Mouse (Mus musculus): Measurements from ENCODE around the gene Avpi1. TPM values are rescaled to one million over a fixed set of nuclear protein-coding genes. Genes with fewer than 3 reads are reported as not detected.
A peak's percentile ranks its signal among the peaks of the same experiment; 100 is the strongest.

The Avpi1 gene
- total and polyA plus RNA-seq, 2 experiments = 38.2 to 49.0 TPM

DNA sequence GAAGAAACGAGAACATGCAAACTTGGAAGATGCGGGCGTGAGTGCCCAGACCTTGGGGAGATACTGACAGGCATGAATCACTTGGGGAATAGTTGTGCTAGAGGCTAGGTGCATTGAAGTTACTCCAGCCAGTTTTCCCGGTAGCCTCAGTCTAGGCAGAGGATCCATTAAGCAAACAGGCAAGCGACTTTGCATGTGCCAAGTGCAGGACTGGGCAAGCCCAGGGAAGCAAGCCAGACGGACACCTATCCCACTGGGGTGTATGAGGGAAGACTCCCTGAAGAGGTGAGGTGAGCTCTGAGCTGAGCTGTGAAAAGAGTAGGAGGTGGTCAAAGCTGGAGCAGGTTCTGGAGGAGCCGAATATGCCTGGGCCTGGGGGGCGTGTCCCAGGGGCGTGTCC, 38.6 kb upstream of the Avpi1 start:
- WGBS = 60% methylated on average over 9 of the region's 9 CpGs
- TF ChIP-seq POLR2A (IDR thresholded peaks at IDR 0.05; ENCODE audit: extremely low read depth, insufficient read depth, low read length) (no peak), CTCF (IDR thresholded peaks at IDR 0.05; ENCODE audit: low read depth, low read length) (no peak)
- H3K4me1 ChIP-seq (ENCODE audit: control insufficient read depth, insufficient read depth, low read length) = peaks cover 7% of the 10 kb centered on the region

DNA sequence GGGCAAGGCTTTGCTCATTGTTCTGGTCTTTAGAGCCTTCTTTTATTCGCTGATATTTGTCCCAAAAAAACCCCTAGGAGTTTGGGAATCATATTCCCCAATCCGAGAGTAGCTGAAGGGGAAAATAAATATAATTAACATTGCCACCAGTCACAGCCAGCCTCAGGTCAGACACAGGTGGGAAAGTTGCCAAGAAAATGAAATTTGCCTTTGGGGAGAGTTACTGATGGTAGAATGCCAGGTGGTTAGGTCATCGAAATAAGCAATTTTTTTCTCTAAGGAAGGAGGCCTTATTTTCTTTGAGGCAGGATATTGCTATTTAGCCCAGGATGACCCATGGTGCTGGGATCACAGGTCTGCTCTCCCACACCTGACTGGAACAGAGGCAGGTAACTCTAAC, 37.9 kb upstream of the Avpi1 start:
- DNase-seq (ENCODE audit: extremely low read depth, low read depth, low spot score) = peak; percentile 33
- Histone ChIP-seq H3K27ac (replicated peaks; ENCODE audit: insufficient read depth, low read depth, low read length) (no peak overlapping the region), H3K36me3 (ENCODE audit: control insufficient read depth, insufficient read depth, low read length) (no peaks in the 10 kb centered on the region), H3K27me3 (ENCODE audit: control insufficient read depth, insufficient read depth, low read length) (no peaks in the 10 kb centered on the region), H3K4me1 (ENCODE audit: control insufficient read depth, insufficient read depth, low read length) (peaks cover 7% of the 10 kb centered on the region), H3K79me2 (ENCODE audit: control insufficient read depth, insufficient read depth, low read length) (peaks cover 13% of the 10 kb centered on the region), H3K9ac (ENCODE audit: low read depth, low read length) (no peak overlapping the region), H3K4me3 (ENCODE audit: insufficient read depth, low read depth, low read length) (no peak overlapping the region)
- TF ChIP-seq CTCF (IDR thresholded peaks at IDR 0.05; ENCODE audit: low read depth, low read length) = no peak
- TF ChIP-seq POLR2A (IDR thresholded peaks at IDR 0.05; ENCODE audit: extremely low read depth, insufficient read depth, low read length) = no peak
- 29% methylated on average over 3 of the region's 3 CpGs for WGBS

More for the DNA sequence above, 38.6 kb upstream of the Avpi1 start:
- peaks cover 13% of the 10 kb centered on the region for H3K79me2 ChIP-seq (ENCODE audit: control insufficient read depth, insufficient read depth, low read length)
- H3K27me3 ChIP-seq (ENCODE audit: control insufficient read depth, insufficient read depth, low read length) = no peaks in the 10 kb centered on the region
- H3K4me3 ChIP-seq (ENCODE audit: insufficient read depth, low read depth, low read length) = no peak overlapping the region
- no peak overlapping the region for H3K9ac ChIP-seq (ENCODE audit: low read depth, low read length)
- no peak for DNase-seq (ENCODE audit: extremely low read depth, low read depth, low spot score)
- H3K27ac ChIP-seq (replicated peaks; ENCODE audit: insufficient read depth, low read depth, low read length) = no peak overlapping the region
- H3K36me3 ChIP-seq (ENCODE audit: control insufficient read depth, insufficient read depth, low read length) = no peaks in the 10 kb centered on the region

- H3K4me3 ChIP-seq (ENCODE audit: insufficient read depth, low read depth, low read length) = no peak overlapping the region
- H3K27me3 ChIP-seq (ENCODE audit: control insufficient read depth, insufficient read depth, low read length) = no peaks in the 10 kb centered on the region
- no peaks in the 10 kb centered on the region for H3K36me3 ChIP-seq (ENCODE audit: control insufficient read depth, insufficient read depth, low read length)
- peak; percentile 59 for DNase-seq (ENCODE audit: extremely low read depth, low read depth, low spot score)
- H3K9ac ChIP-seq (ENCODE audit: low read depth, low read length) = no peak overlapping the region
- WGBS = 4% methylated on average over 12 of the region's 12 CpGs
- peaks cover under 1% of the 10 kb centered on the region for H3K4me1 ChIP-seq (ENCODE audit: control insufficient read depth, insufficient read depth, low read length)
- TF ChIP-seq CTCF (IDR thresholded peaks at IDR 0.05; ENCODE audit: low read depth, low read length) (peak; percentile 92), POLR2A (IDR thresholded peaks at IDR 0.05; ENCODE audit: extremely low read depth, insufficient read depth, low read length) (no peak)
- H3K79me2 ChIP-seq (ENCODE audit: control insufficient read depth, insufficient read depth, low read length) = peaks cover 7% of the 10 kb centered on the region
- no peak overlapping the region for H3K27ac ChIP-seq (replicated peaks; ENCODE audit: insufficient read depth, low read depth, low read length)
These were observed 37.3 kb upstream of the Avpi1 start for GRCm38 (mm10) chr19:42166130-42166529.

- no peak overlapping the region for H3K4me3 ChIP-seq (ENCODE audit: insufficient read depth, low read depth, low read length)
- 65% methylated on average over 7 of the region's 7 CpGs for WGBS
- H3K27ac ChIP-seq (replicated peaks; ENCODE audit: insufficient read depth, low read depth, low read length) = no peak overlapping the region
- DNase-seq (ENCODE audit: extremely low read depth, low read depth, low spot score) = no peak
- no peak for TF ChIP-seq POLR2A (IDR thresholded peaks at IDR 0.05; ENCODE audit: extremely low read depth, insufficient read depth, low read length)
- TF ChIP-seq CTCF (IDR thresholded peaks at IDR 0.05; ENCODE audit: low read depth, low read length) = no peak
- no peaks in the 10 kb centered on the region for H3K36me3 ChIP-seq (ENCODE audit: control insufficient read depth, insufficient read depth, low read length)
- no peak overlapping the region for H3K9ac ChIP-seq (ENCODE audit: low read depth, low read length)
- H3K79me2 ChIP-seq (ENCODE audit: control insufficient read depth, insufficient read depth, low read length) = no peaks in the 10 kb centered on the region
- H3K27me3 ChIP-seq (ENCODE audit: control insufficient read depth, insufficient read depth, low read length) = no peaks in the 10 kb centered on the region
- H3K4me1 ChIP-seq (ENCODE audit: control insufficient read depth, insufficient read depth, low read length) = no peaks in the 10 kb centered on the region
These were observed 35.3 kb upstream of the Avpi1 start for GRCm38 (mm10) chr19:42164188-42164587.

DNA sequence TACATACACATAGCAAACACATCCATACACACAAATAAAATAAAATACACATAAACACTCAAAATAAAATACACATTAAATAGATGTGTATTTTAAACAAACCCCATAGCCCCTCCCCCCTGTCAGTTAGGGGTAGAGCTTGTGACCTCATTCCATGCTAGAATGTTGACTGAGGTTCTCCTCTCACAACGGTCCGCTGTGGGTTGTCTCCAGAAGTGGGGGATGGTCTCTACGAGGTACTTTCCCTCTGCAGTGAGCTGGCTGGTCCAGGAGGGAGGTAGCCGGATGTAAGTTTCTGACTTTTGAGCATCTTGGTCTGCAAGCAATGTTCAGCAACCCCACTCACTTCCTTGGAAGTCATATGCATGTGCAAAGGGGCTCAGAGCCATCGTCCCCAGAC, 34.9 kb upstream of the Avpi1 start, which contains the start of gene Zfyve27:
Gene Zfyve27, plus strand, starts transcription at position 188 of the 400 bp plus-strand sequence.
- WGBS = 54% methylated on average over 5 of the region's 5 CpGs
- Histone ChIP-seq H3K9ac (ENCODE audit: low read depth, low read length) (no peak within 1 kb of the TSS), H3K4me3 (ENCODE audit: insufficient read depth, low read depth, low read length) (no peak within 1 kb of the TSS), H3K27ac (replicated peaks; ENCODE audit: insufficient read depth, low read depth, low read length) (no peak within 1 kb of the TSS), H3K79me2 (ENCODE audit: control insufficient read depth, insufficient read depth, low read length) (no peaks in the 10 kb centered on the region), H3K27me3 (ENCODE audit: control insufficient read depth, insufficient read depth, low read length) (no peaks in the 10 kb centered on the region), H3K36me3 (ENCODE audit: control insufficient read depth, insufficient read depth, low read length) (no peaks in the 10 kb centered on the region), H3K4me1 (ENCODE audit: control insufficient read depth, insufficient read depth, low read length) (no peaks in the 10 kb centered on the region)
- no peak for DNase-seq (ENCODE audit: extremely low read depth, low read depth, low spot score)
- TF ChIP-seq POLR2A (IDR thresholded peaks at IDR 0.05; ENCODE audit: extremely low read depth, insufficient read depth, low read length) (no peak), CTCF (IDR thresholded peaks at IDR 0.05; ENCODE audit: low read depth, low read length) (no peak)

DNA sequence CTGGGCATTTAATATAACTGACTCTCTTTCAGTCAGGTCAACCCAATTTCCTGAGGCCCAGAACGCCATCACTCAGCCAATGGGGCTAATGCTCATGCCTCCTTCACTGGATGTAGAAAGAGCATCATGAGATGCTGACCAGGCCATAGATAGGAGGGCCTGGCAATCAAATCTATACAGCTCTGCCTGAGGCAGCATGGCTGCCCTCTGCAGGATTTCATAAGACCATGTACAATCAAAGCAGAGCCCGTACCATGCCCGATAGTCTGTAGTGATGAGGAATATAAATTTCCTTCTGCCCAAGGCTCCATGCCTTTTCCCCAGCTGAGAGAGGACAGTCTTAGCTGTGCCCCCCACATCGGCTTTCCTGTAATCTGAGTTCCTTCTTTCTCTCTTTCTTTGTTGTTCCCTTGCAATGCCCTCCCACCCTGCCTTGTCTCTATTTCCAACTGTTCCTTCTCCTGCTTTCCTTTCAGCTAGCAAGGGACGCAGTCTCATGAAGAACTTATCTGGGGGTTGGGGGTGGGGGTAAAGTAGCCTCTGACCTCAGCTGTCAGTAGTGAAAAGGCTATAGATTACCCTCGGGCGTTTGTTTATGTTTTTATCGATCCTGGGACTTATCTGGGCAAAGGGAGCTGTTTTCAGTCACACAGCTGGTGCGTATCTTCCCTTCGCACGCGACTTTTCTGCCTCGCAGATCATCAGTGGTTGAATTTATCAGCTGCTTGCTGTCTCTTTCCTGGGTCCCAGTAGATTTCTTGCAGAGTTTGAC, 29.6 kb upstream of the Avpi1 start:
- Histone ChIP-seq H3K9ac (ENCODE audit: low read depth, low read length) (no peak overlapping the region), H3K27me3 (ENCODE audit: control insufficient read depth, insufficient read depth, low read length) (no peaks in the 10 kb centered on the region), H3K27ac (replicated peaks; ENCODE audit: insufficient read depth, low read depth, low read length) (no peak overlapping the region), H3K4me3 (ENCODE audit: insufficient read depth, low read depth, low read length) (no peak overlapping the region), H3K79me2 (ENCODE audit: control insufficient read depth, insufficient read depth, low read length) (no peaks in the 10 kb centered on the region), H3K4me1 (ENCODE audit: control insufficient read depth, insufficient read depth, low read length) (no peaks in the 10 kb centered on the region), H3K36me3 (ENCODE audit: control insufficient read depth, insufficient read depth, low read length) (no peaks in the 10 kb centered on the region)
- no peak for DNase-seq (ENCODE audit: extremely low read depth, low read depth, low spot score)
- TF ChIP-seq POLR2A (IDR thresholded peaks at IDR 0.05; ENCODE audit: extremely low read depth, insufficient read depth, low read length) (no peak), CTCF (IDR thresholded peaks at IDR 0.05; ENCODE audit: low read depth, low read length) (no peak)
- WGBS = 30% methylated on average over 13 of the region's 13 CpGs

Measured in liver, adult 2 months (tissue).